Mouse (Mus musculus): ENCODE measurements around the gene Pon2.

DNA sequence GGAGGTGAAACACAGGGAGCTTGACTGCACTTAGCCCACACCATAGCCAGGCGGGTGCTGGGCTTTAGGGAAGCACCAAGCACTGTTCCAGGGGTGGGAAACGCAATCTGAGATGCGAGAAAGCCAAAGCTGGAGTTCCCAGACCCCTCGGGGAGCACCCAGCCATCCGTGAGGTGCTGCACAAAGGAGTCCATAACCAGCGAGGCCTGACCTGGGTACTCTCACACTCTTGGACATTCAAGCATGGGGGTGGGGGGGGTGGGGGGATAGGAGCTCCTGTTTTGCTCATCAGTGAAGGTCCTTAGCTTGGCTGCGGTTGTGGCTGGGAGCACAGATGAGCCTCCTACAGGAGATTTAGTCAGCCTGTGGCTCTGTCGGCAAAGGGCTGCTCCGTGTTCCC lies 18.4 kb upstream of the Pon2 start:
- no peak for TF ChIP-seq CTCF (IDR thresholded peaks at IDR 0.05; ENCODE audit: low read depth, low read length)
- TF ChIP-seq POLR2A (IDR thresholded peaks at IDR 0.05; ENCODE audit: extremely low read depth, insufficient read depth, low read length), result no peak
